Mouse (Mus musculus) embryonic fibroblast, embryonic 13.5 days (primary cell): ENCODE data around the gene Tvp23a.

Experiments used
- CTCF ChIP-seq: IDR thresholded peaks from 2 replicates; pipeline ENCODE4 v1.5.1; 2011; ENCODE audit warnings: mild to moderate bottlenecking, control low read depth, low read length, moderate library complexity, borderline replicate concordance; ENCODE audit not compliant: insufficient read depth
- POLR2A ChIP-seq: IDR thresholded peaks from 2 replicates; pipeline ENCODE4 v1.6.1; 2011; ENCODE audit warnings: low read depth, mild to moderate bottlenecking, control low read depth, low read length, moderate library complexity

- TF ChIP-seq CTCF = no peak
- no peak for TF ChIP-seq POLR2A
These were observed 24.8 kb upstream of the Tvp23a start for GRCm38 (mm10) chr16:10471950-10472349.
